Mouse (Mus musculus) hindbrain, embryonic 15.5 days (tissue): Measurements from ENCODE around the gene Hspa12a. TPM values are rescaled to one million over a fixed set of nuclear protein-coding genes. Genes with fewer than 3 reads are reported as not detected.
"Not testable (repeated sequence)": the region's sequence is repeated elsewhere in the genome, so short reads cannot be mapped to it uniquely, and the experiment has no call there.

Experiments
- ATAC-seq: fragments of 200-750 bp; cut with Nextera tagmentation; 2 replicates; pipeline ENCODE4 v1.8.0; 2017; ENCODE audit warnings: low read depth, moderate number of reproducible peaks, moderate TSS enrichment; ENCODE audit not compliant: low FRiP score
- H3K27ac ChIP-seq: fragments of 300-500 bp; sonication (generic); replicated peaks from 2 replicates; pipeline ENCODE4 v1.5.1; 2015; ENCODE audit warnings: mild to moderate bottlenecking, inconsistent platforms
- H3K27me3 ChIP-seq: fragments of 300-500 bp; sonication (generic); 2 replicates; pipeline ENCODE4 v1.6.1; 2015; ENCODE audit warnings: control low read depth, inconsistent platforms
- H3K36me3 ChIP-seq: fragments of 300-500 bp; sonication (generic); 2 replicates; pipeline ENCODE4 v1.6.1; 2015; ENCODE audit warnings: control low read depth, inconsistent platforms
- H3K4me1 ChIP-seq: fragments of 300-500 bp; sonication (generic); replicated peaks from 2 replicates; pipeline ENCODE4 v1.6.1; 2015; ENCODE audit warnings: control low read depth, inconsistent platforms
- H3K4me2 ChIP-seq: fragments of 300-500 bp; sonication (generic); 2 replicates; pipeline ENCODE4 v1.6.1; 2015; ENCODE audit warnings: moderate library complexity, mild to moderate bottlenecking, inconsistent platforms
- H3K4me3 ChIP-seq: fragments of 300-500 bp; sonication (generic); 2 replicates; pipeline ENCODE4 v1.5.1; 2015; ENCODE audit warnings: mild to moderate bottlenecking, inconsistent platforms
- H3K9ac ChIP-seq: fragments of 300-500 bp; sonication (generic); 2 replicates; pipeline ENCODE4 v1.6.1; 2015; ENCODE audit warnings: inconsistent platforms
- H3K9me3 ChIP-seq: fragments of 300-500 bp; sonication (generic); 2 replicates; pipeline ENCODE4 v1.6.1; 2016; ENCODE audit warnings: control low read depth, inconsistent platforms
- WGBS: fragments of 180-500 bp; shearing (Covaris S2); methylation state at CpG from one replicate; pipeline ENCODE4 v1.1.7; 2015; 5-methylcytosine and 5-hydroxymethylcytosine counted together
- polyA plus RNA-seq: library from polyadenylated mRNA; unstranded; fragments of >200 nt; fragmentation: Nextera tagmentation; extraction: Ambion mirVana; gene quantifications from 2 replicates; pipeline ENCODE4 v1.2.1, GENCODE M21; 2015

Gene Hspa12a
- polyA plus RNA-seq, 1 experiment from 2014 or later: 65.3 TPM

GRCm38 (mm10) chr19:58903899-58904327 is 39.5 kb downstream of the Hspa12a start:
- Histone ChIP-seq H3K4me2 (peak overlapping the region; percentile 54), H3K9me3 (no peaks in the 10 kb centered on the region), H3K27ac (no peak overlapping the region), H3K27me3 (0 out of 2 replicates have a peak, but pooled peaks cover 13% of the 10 kb centered on the region), H3K9ac (peak overlapping the region; percentile 9; the same call in 1 of the 2 replicates), H3K4me1 (0 out of 2 replicates have a peak, but pooled peaks cover 4% of the 10 kb centered on the region), H3K4me3 (peak overlapping the region; percentile 31), H3K36me3 (no peaks in the 10 kb centered on the region)
- ATAC-seq: peak; percentile 74
- 1% methylated on average over 11 of the region's 11 CpGs for WGBS

- no peaks in the 10 kb centered on the region for H3K9me3 ChIP-seq
- WGBS: 67% methylated on average over 7 of the region's 7 CpGs
- H3K4me3 ChIP-seq: peak overlapping the region; percentile 31; the same call in 1 of the 2 replicates
- 0 out of 2 replicates have a peak, but pooled peaks cover 4% of the 10 kb centered on the region for H3K4me1 ChIP-seq
- 0 out of 2 replicates have a peak, but pooled peaks cover 13% of the 10 kb centered on the region for H3K27me3 ChIP-seq
- H3K27ac ChIP-seq: no peak overlapping the region
- peak overlapping the region; percentile 9; the same call in 1 of the 2 replicates for H3K9ac ChIP-seq
- ATAC-seq: peak; percentile 51
- H3K36me3 ChIP-seq: no peaks in the 10 kb centered on the region
- H3K4me2 ChIP-seq: peak overlapping the region; percentile 54
Measured at GRCm38 (mm10) chr19:58903079-58903898, 40.2 kb downstream of the Hspa12a start.

- WGBS: 89% methylated on average over 10 of the region's 10 CpGs
- ATAC-seq, H3K4me3 ChIP-seq, H3K27ac ChIP-seq, H3K9ac ChIP-seq, H3K9me3 ChIP-seq, H3K36me3 ChIP-seq, H3K4me1 ChIP-seq, H3K4me2 ChIP-seq, H3K27me3 ChIP-seq: not testable (repeated sequence)
Measured at GRCm38 (mm10) chr19:58900471-58900870, 43.0 kb downstream of the Hspa12a start.

- H3K9me3 ChIP-seq: no peaks in the 10 kb centered on the region
- no peak for ATAC-seq
- WGBS: 71% methylated on average over 3 of the region's 3 CpGs
- no peak overlapping the region for H3K27ac ChIP-seq
- no peaks in the 10 kb centered on the region for H3K36me3 ChIP-seq
- no peak overlapping the region for H3K4me3 ChIP-seq
- no peaks in the 10 kb centered on the region for H3K4me1 ChIP-seq
- no peak overlapping the region for H3K9ac ChIP-seq
- H3K27me3 ChIP-seq: no peaks in the 10 kb centered on the region
- H3K4me2 ChIP-seq: no peak overlapping the region
Measured at GRCm38 (mm10) chr19:58896216-58896615, 47.2 kb downstream of the Hspa12a start.

- Histone ChIP-seq H3K9ac (no peak overlapping the region), H3K4me1 (peaks cover 8% of the 10 kb centered on the region), H3K27ac (peak overlapping the region; percentile 71), H3K4me2 (no peak overlapping the region), H3K9me3 (no peaks in the 10 kb centered on the region), H3K4me3 (no peak overlapping the region), H3K36me3 (no peaks in the 10 kb centered on the region), H3K27me3 (no peaks in the 10 kb centered on the region)
- 32% methylated on average over 8 of the region's 8 CpGs for WGBS
- peak; percentile 72; the same call in 1 of the 2 replicates for ATAC-seq
Measured at GRCm38 (mm10) chr19:58889306-58890038, 54.0 kb downstream of the Hspa12a start.

- H3K4me1 ChIP-seq: peaks cover 8% of the 10 kb centered on the region
- ATAC-seq: no peak
- H3K36me3 ChIP-seq: no peaks in the 10 kb centered on the region
- H3K27ac ChIP-seq: no peak overlapping the region
- no peaks in the 10 kb centered on the region for H3K27me3 ChIP-seq
- no peaks in the 10 kb centered on the region for H3K9me3 ChIP-seq
- H3K4me3 ChIP-seq: no peak overlapping the region
- no peak overlapping the region for H3K4me2 ChIP-seq
- H3K9ac ChIP-seq: no peak overlapping the region
- 74% methylated on average over 7 of the region's 7 CpGs for WGBS
Measured at GRCm38 (mm10) chr19:58886467-58886866, 57.0 kb downstream of the Hspa12a start.

GRCm38 (mm10) chr19:58883451-58883850 is 60.0 kb downstream of the Hspa12a start:
- H3K27me3 ChIP-seq: no peaks in the 10 kb centered on the region
- ATAC-seq: no peak
- H3K27ac ChIP-seq: no peak overlapping the region
- H3K9ac ChIP-seq: no peak overlapping the region
- H3K4me2 ChIP-seq: no peak overlapping the region
- H3K4me3 ChIP-seq: no peak overlapping the region
- H3K36me3 ChIP-seq: no peaks in the 10 kb centered on the region
- H3K9me3 ChIP-seq: no peaks in the 10 kb centered on the region
- 0 out of 2 replicates have a peak, but pooled peaks cover 3% of the 10 kb centered on the region for H3K4me1 ChIP-seq
- 61% methylated on average over 3 of the region's 3 CpGs for WGBS

- no peaks in the 10 kb centered on the region for H3K36me3 ChIP-seq
- H3K9me3 ChIP-seq: no peaks in the 10 kb centered on the region
- H3K4me1 ChIP-seq: 0 out of 2 replicates have a peak, but pooled peaks cover 4% of the 10 kb centered on the region
- 72% methylated on average over 4 of the region's 4 CpGs for WGBS
- H3K27ac ChIP-seq: no peak overlapping the region
- no peak for ATAC-seq
- no peaks in the 10 kb centered on the region for H3K27me3 ChIP-seq
- H3K4me2 ChIP-seq: no peak overlapping the region
- H3K9ac ChIP-seq: no peak overlapping the region
- no peak overlapping the region for H3K4me3 ChIP-seq
Measured at GRCm38 (mm10) chr19:58882336-58882735, 61.1 kb downstream of the Hspa12a start.

GRCm38 (mm10) chr19:58879330-58879957 is 64.0 kb downstream of the Hspa12a start:
- Histone ChIP-seq H3K9ac (no peak overlapping the region), H3K27me3 (no peaks in the 10 kb centered on the region), H3K4me1 (0 out of 2 replicates have a peak, but pooled peaks cover 4% of the 10 kb centered on the region), H3K27ac (no peak overlapping the region), H3K9me3 (no peaks in the 10 kb centered on the region), H3K4me3 (no peak overlapping the region), H3K4me2 (no peak overlapping the region), H3K36me3 (no peaks in the 10 kb centered on the region)
- WGBS: 92% methylated on average over 7 of the region's 7 CpGs
- no peak for ATAC-seq

- no peak for ATAC-seq
- 52% methylated on average over 2 of the region's 2 CpGs for WGBS
- Histone ChIP-seq H3K4me1 (0 out of 2 replicates have a peak, but pooled peaks cover 4% of the 10 kb centered on the region), H3K9ac (no peak overlapping the region), H3K36me3 (no peaks in the 10 kb centered on the region), H3K27me3 (no peaks in the 10 kb centered on the region), H3K4me3 (no peak overlapping the region), H3K27ac (no peak overlapping the region), H3K4me2 (no peak overlapping the region), H3K9me3 (no peaks in the 10 kb centered on the region)
Measured at GRCm38 (mm10) chr19:58878560-58878959, 64.9 kb downstream of the Hspa12a start.

- 0 out of 2 replicates have a peak, but pooled peaks cover 1% of the 10 kb centered on the region for H3K4me1 ChIP-seq
- H3K9ac ChIP-seq: no peak overlapping the region
- no peaks in the 10 kb centered on the region for H3K9me3 ChIP-seq
- H3K36me3 ChIP-seq: no peaks in the 10 kb centered on the region
- no peaks in the 10 kb centered on the region for H3K27me3 ChIP-seq
- no peak overlapping the region for H3K27ac ChIP-seq
- H3K4me3 ChIP-seq: no peak overlapping the region
- WGBS: 77% methylated on average over 3 of the region's 3 CpGs
- no peak overlapping the region for H3K4me2 ChIP-seq
- no peak for ATAC-seq
Measured at GRCm38 (mm10) chr19:58873536-58873935, 69.9 kb downstream of the Hspa12a start.
